Mouse (Mus musculus) forebrain, embryonic 16.5 days (tissue): ENCODE measurements around the gene Ajap1. TPM values are rescaled to one million over a fixed set of nuclear protein-coding genes. Genes with fewer than 3 reads are reported as not detected.

ENCODE experiments used
- ATAC-seq: fragments of 200-750 bp; cut with Nextera tagmentation; 2 replicates; pipeline ENCODE4 v1.8.0; 2017; ENCODE audit warnings: mild to moderate bottlenecking, moderate library complexity
- H3K27ac ChIP-seq: fragments of 300-500 bp; sonication (generic); 2 replicates; pipeline ENCODE4 v1.5.1; 2014; ENCODE audit warnings: low read length, control low read depth
- H3K27me3 ChIP-seq: fragments of 300-500 bp; sonication (generic); replicated peaks from 2 replicates; pipeline ENCODE4 v1.6.1; 2014; ENCODE audit warnings: low read length; ENCODE audit not compliant: control insufficient read depth, insufficient read depth
- H3K36me3 ChIP-seq: fragments of 300-500 bp; sonication (generic); 2 replicates; pipeline ENCODE4 v1.6.1; 2014; ENCODE audit not compliant: control insufficient read depth, insufficient read depth
- H3K4me1 ChIP-seq: fragments of 300-500 bp; sonication (generic); replicated peaks from 2 replicates; pipeline ENCODE4 v1.6.1; 2014; ENCODE audit warnings: low read length; ENCODE audit not compliant: control insufficient read depth, insufficient read depth
- H3K4me2 ChIP-seq: fragments of 300-500 bp; sonication (generic); 2 replicates; pipeline ENCODE4 v1.6.1; 2014; ENCODE audit warnings: mild to moderate bottlenecking, low read length, control low read depth
- H3K4me3 ChIP-seq: fragments of 300-500 bp; sonication (generic); replicated peaks from 2 replicates; pipeline ENCODE4 v1.5.1; 2014; ENCODE audit warnings: mild to moderate bottlenecking, low read length, control low read depth
- H3K9ac ChIP-seq: fragments of 300-500 bp; sonication (generic); replicated peaks from 2 replicates; pipeline ENCODE4 v1.6.1; 2014; ENCODE audit warnings: low read depth, low read length, control low read depth
- H3K9me3 ChIP-seq: fragments of 300-500 bp; sonication (generic); 2 replicates; pipeline ENCODE4 v1.6.1; 2016; ENCODE audit warnings: low read length; ENCODE audit not compliant: control insufficient read depth
- WGBS: fragments of 180-500 bp; shearing (Covaris S2); extraction: QIAGEN DNeasy Blood & Tissue Kit; methylation state at CpG from one replicate; pipeline ENCODE4 v1.1.7; 2014; 5-methylcytosine and 5-hydroxymethylcytosine counted together
- polyA plus RNA-seq: library from polyadenylated mRNA; unstranded; fragments of >200 nt; fragmentation: Nextera tagmentation; extraction: Ambion mirVana; gene quantifications from 2 replicates; pipeline ENCODE4 v1.2.1, GENCODE M21; 2015

Ajap1 gene
- polyA plus RNA-seq, 1 experiment from 2014 or later: 4.5 TPM

GRCm38 (mm10) chr4:153492444-153492843, 9.8 kb upstream of the Ajap1 start:
- whole genome bisulfite sequencing: 28% methylated on average over 9 of the region's 9 CpGs
- H3K27me3 ChIP-seq: no peaks in the 10 kb centered on the region

GRCm38 (mm10) chr4:153489116-153489515, 6.5 kb upstream of the Ajap1 start:
- 85% methylated on average over 8 of the region's 8 CpGs for WGBS
- H3K9ac ChIP-seq: no peak overlapping the region
- no peaks in the 10 kb centered on the region for H3K27me3 ChIP-seq
- no peaks in the 10 kb centered on the region for H3K36me3 ChIP-seq
- peaks cover 13% of the 10 kb centered on the region for H3K4me1 ChIP-seq
- no peak for ATAC-seq
- H3K4me2 ChIP-seq: no peak overlapping the region
- no peak overlapping the region for H3K27ac ChIP-seq
- H3K4me3 ChIP-seq: no peak overlapping the region
- no peaks in the 10 kb centered on the region for H3K9me3 ChIP-seq

More at GRCm38 (mm10) chr4:153492444-153492843, 9.8 kb upstream of the Ajap1 start:
- Histone ChIP-seq H3K9me3 (no peaks in the 10 kb centered on the region), H3K9ac (no peak overlapping the region), H3K4me3 (no peak overlapping the region), H3K4me1 (no peaks in the 10 kb centered on the region), H3K27ac (no peak overlapping the region), H3K36me3 (no peaks in the 10 kb centered on the region), H3K4me2 (no peak overlapping the region)
- ATAC-seq: no peak

- ATAC-seq: no peak
- H3K4me1 ChIP-seq: peaks cover 38% of the 10 kb centered on the region
- H3K4me3 ChIP-seq: no peak overlapping the region
- no peak overlapping the region for H3K27ac ChIP-seq
- no peaks in the 10 kb centered on the region for H3K9me3 ChIP-seq
- 11% methylated on average over 4 of the region's 4 CpGs for WGBS
- no peak overlapping the region for H3K4me2 ChIP-seq
- no peaks in the 10 kb centered on the region for H3K36me3 ChIP-seq
- H3K27me3 ChIP-seq: peaks cover 7% of the 10 kb centered on the region
- H3K9ac ChIP-seq: no peak overlapping the region
Measured at GRCm38 (mm10) chr4:153485913-153486312, 3.3 kb upstream of the Ajap1 start.

- Histone ChIP-seq H3K4me2 (peak overlapping the region; percentile 10; the same call in 1 of the 2 replicates), H3K9ac (no peak overlapping the region), H3K9me3 (no peaks in the 10 kb centered on the region), H3K27me3 (peaks cover 13% of the 10 kb centered on the region), H3K4me1 (peaks cover 50% of the 10 kb centered on the region), H3K27ac (no peak overlapping the region), H3K36me3 (no peaks in the 10 kb centered on the region), H3K4me3 (no peak overlapping the region)
- under 1% methylated on average over 7 of the region's 7 CpGs for WGBS
- 0 out of 2 replicates have a peak, but pooled peaks have one; percentile 11 for ATAC-seq
Measured at GRCm38 (mm10) chr4:153484392-153484791, 1.8 kb upstream of the Ajap1 start.

- no peaks in the 10 kb centered on the region for H3K9me3 ChIP-seq
- H3K4me1 ChIP-seq: peaks cover 58% of the 10 kb centered on the region
- ATAC-seq: 0 out of 2 replicates have a peak, but pooled peaks have one; percentile 4
Measured at GRCm38 (mm10) chr4:153481361-153482234, 1.0 kb downstream of the Ajap1 start.

GRCm38 (mm10) chr4:153480551-153481262, 1.9 kb downstream of the Ajap1 start:
- peak; percentile 57 for ATAC-seq
- peak overlapping the region; percentile 55 for H3K4me3 ChIP-seq
- WGBS: 2% methylated on average over 19 of the region's 19 CpGs
- H3K9me3 ChIP-seq: no peaks in the 10 kb centered on the region
- no peaks in the 10 kb centered on the region for H3K36me3 ChIP-seq
- no peak overlapping the region for H3K27ac ChIP-seq
- peaks cover 25% of the 10 kb centered on the region for H3K27me3 ChIP-seq
- peak overlapping the region; percentile 92 for H3K4me2 ChIP-seq
- peaks cover 49% of the 10 kb centered on the region for H3K4me1 ChIP-seq
- peak overlapping the region; percentile 70; the same call in 1 of the 2 replicates for H3K9ac ChIP-seq

More at GRCm38 (mm10) chr4:153481361-153482234, 1.0 kb downstream of the Ajap1 start:
- Histone ChIP-seq H3K9ac (peak overlapping the region; percentile 70), H3K4me3 (peak overlapping the region; percentile 55), H3K27me3 (peaks cover 25% of the 10 kb centered on the region), H3K27ac (no peak overlapping the region; the same call in 1 of the 2 replicates), H3K36me3 (no peaks in the 10 kb centered on the region), H3K4me2 (peak overlapping the region; percentile 92)
- whole genome bisulfite sequencing: under 1% methylated on average over 71 of the region's 71 CpGs

- 13% methylated on average over 8 of the region's 8 CpGs for WGBS
Measured at GRCm38 (mm10) chr4:153479144-153479543, 3.5 kb downstream of the Ajap1 start.

GRCm38 (mm10) chr4:153473480-153474252, 8.9 kb downstream of the Ajap1 start:
- Histone ChIP-seq H3K4me1 (0 out of 2 replicates have a peak, but pooled peaks cover 3% of the 10 kb centered on the region), H3K9me3 (peaks cover 6% of the 10 kb centered on the region), H3K36me3 (no peaks in the 10 kb centered on the region), H3K27me3 (peaks cover 9% of the 10 kb centered on the region; the same call in 1 of the 2 replicates), H3K4me3 (no peak overlapping the region), H3K4me2 (no peak overlapping the region), H3K27ac (no peak overlapping the region), H3K9ac (no peak overlapping the region)
- ATAC-seq: no peak
- WGBS: 82% methylated on average over 4 of the region's 4 CpGs

More at GRCm38 (mm10) chr4:153479144-153479543, 3.5 kb downstream of the Ajap1 start:
- 0 out of 2 replicates have a peak overlapping the region, but pooled peaks have one; percentile 15 for H3K9ac ChIP-seq
- H3K4me1 ChIP-seq: peaks cover 46% of the 10 kb centered on the region
- H3K4me3 ChIP-seq: peak overlapping the region; percentile 12; the same call in 1 of the 2 replicates
- H3K9me3 ChIP-seq: no peaks in the 10 kb centered on the region
- H3K4me2 ChIP-seq: peak overlapping the region; percentile 25
- no peaks in the 10 kb centered on the region for H3K36me3 ChIP-seq
- no peak overlapping the region for H3K27ac ChIP-seq
- ATAC-seq: no peak
- peaks cover 25% of the 10 kb centered on the region for H3K27me3 ChIP-seq
